Mouse (Mus musculus): ENCODE measurements around the gene Tmem63b.
A peak's percentile ranks its signal among the peaks of the same experiment; 100 is the strongest.

DNA sequence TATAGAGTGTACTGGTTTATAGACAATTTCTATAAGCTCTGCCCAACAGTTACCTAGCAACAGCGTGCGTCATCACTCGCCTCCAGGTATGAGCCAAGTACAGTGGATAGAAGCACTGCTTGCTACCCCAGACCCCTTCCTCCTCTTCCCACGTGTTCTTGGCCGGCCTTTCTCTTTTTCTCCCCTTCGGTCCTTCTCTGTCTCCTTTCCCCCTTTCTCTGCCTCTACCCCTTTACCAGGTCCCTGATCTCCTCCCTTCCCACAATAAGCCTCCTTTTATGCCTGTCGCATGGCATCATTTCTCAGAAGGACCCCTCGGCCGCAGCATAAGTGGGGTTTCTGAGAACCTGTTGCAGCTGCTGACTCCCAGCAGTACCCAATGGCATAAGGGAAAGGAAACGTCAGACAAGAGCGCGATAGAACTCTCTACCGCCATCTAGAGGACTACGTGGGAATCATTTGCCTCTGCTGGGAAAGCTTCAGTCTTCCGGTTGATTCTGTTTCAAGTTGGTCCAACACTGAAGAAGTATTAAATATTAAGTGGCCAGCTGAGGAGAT, 60.0 kb downstream of the Tmem63b start:
- no peak for TF ChIP-seq EP300 (IDR thresholded peaks at IDR 0.05)
- TF ChIP-seq CTCF (IDR thresholded peaks at IDR 0.05) = peak; percentile 96

All from lung, postnatal 0 days (tissue).